Mouse (Mus musculus) stomach, embryonic 16.5 days (tissue): ENCODE results near the gene Dmgdh. TPM values are rescaled to one million over a fixed set of nuclear protein-coding genes. Genes with fewer than 3 reads are reported as not detected.

Source experiments
- ATAC-seq: fragments of 200-750 bp; cut with Nextera tagmentation; 2 replicates; pipeline ENCODE4 v1.8.0; 2017; ENCODE audit warnings: moderate number of reproducible peaks, moderate TSS enrichment; ENCODE audit not compliant: insufficient read depth, low FRiP score
- H3K27ac ChIP-seq: fragments of 300-500 bp; sonication (generic); 2 replicates; pipeline ENCODE4 v1.5.1; 2014; ENCODE audit warnings: low read length
- H3K27me3 ChIP-seq: fragments of 300-500 bp; sonication (generic); 2 replicates; pipeline ENCODE4 v1.6.1; 2014; ENCODE audit warnings: low read length, control low read depth, mixed read lengths; ENCODE audit not compliant: control insufficient read depth, insufficient read depth
- H3K36me3 ChIP-seq: fragments of 300-500 bp; sonication (generic); 2 replicates; pipeline ENCODE4 v1.6.1; 2014; ENCODE audit warnings: low read length; ENCODE audit not compliant: control insufficient read depth, insufficient read depth
- H3K4me1 ChIP-seq: fragments of 300-500 bp; sonication (generic); 2 replicates; pipeline ENCODE4 v1.6.1; 2014; ENCODE audit warnings: low read length, control low read depth, mixed read lengths; ENCODE audit not compliant: control insufficient read depth, insufficient read depth
- H3K4me2 ChIP-seq: fragments of 300-500 bp; sonication (generic); 2 replicates; pipeline ENCODE4 v1.6.1; 2014; ENCODE audit warnings: low read depth, low read length, mixed read lengths
- H3K4me3 ChIP-seq: fragments of 300-500 bp; sonication (generic); replicated peaks from 2 replicates; pipeline ENCODE4 v1.5.1; 2014; ENCODE audit warnings: mild to moderate bottlenecking, low read length
- H3K9ac ChIP-seq: fragments of 300-500 bp; sonication (generic); 2 replicates; pipeline ENCODE4 v1.6.1; 2014; ENCODE audit warnings: low read length
- H3K9me3 ChIP-seq: fragments of 300-500 bp; sonication (generic); replicated peaks from 2 replicates; pipeline ENCODE4 v1.6.1; 2016; ENCODE audit warnings: low read length, control low read depth; ENCODE audit not compliant: control insufficient read depth
- WGBS: fragments of 180-500 bp; shearing (Covaris S2); extraction: QIAGEN DNeasy Blood & Tissue Kit; methylation state at CpG from one replicate; pipeline ENCODE4 v1.1.7; 2014; 5-methylcytosine and 5-hydroxymethylcytosine counted together
- polyA plus RNA-seq: library from polyadenylated mRNA; unstranded; fragments of >200 nt; fragmentation: Nextera tagmentation; extraction: Ambion mirVana; gene quantifications from 2 replicates; pipeline ENCODE4 v1.2.1, GENCODE M21; 2015

Dmgdh gene
- polyA plus RNA-seq, 1 experiment from 2014 or later = 1.0 TPM

GRCm38 (mm10) chr13:93721916-93722315, 47.7 kb downstream of the Dmgdh start:
- Histone ChIP-seq H3K4me2 (no peak overlapping the region), H3K9me3 (no peaks in the 10 kb centered on the region), H3K27ac (no peak overlapping the region), H3K27me3 (no peaks in the 10 kb centered on the region), H3K9ac (no peak overlapping the region), H3K4me3 (no peak overlapping the region), H3K4me1 (no peaks in the 10 kb centered on the region), H3K36me3 (no peaks in the 10 kb centered on the region)
- no peak for ATAC-seq
- WGBS = 65% methylated on average over 4 of the region's 4 CpGs

DNA sequence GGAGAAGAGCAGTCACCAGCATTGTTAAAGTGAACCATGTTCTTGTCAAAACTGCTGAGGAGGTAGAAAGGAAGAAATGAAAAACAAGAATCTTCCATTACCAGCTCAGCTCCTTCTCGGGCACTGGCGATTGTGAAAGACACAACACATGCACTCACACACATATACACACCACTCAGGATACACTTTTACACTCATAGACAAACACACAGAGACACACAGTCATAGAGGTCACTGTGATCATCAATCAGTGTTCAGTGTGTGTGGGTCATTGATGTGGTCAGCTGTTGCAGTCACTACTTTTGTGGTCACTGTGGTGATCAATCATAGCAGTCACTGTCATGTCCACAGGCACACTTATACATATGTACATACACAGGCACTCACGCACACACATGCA, 49.2 kb downstream of the Dmgdh start:
- ATAC-seq = no peak
- H3K4me2 ChIP-seq = no peak overlapping the region
- no peak overlapping the region for H3K4me3 ChIP-seq
- no peaks in the 10 kb centered on the region for H3K27me3 ChIP-seq
- H3K27ac ChIP-seq = no peak overlapping the region
- WGBS = 82% methylated on average over 3 of the region's 3 CpGs
- no peaks in the 10 kb centered on the region for H3K4me1 ChIP-seq
- no peaks in the 10 kb centered on the region for H3K9me3 ChIP-seq
- H3K36me3 ChIP-seq = no peaks in the 10 kb centered on the region
- no peak overlapping the region for H3K9ac ChIP-seq

- Histone ChIP-seq H3K27me3 (no peaks in the 10 kb centered on the region), H3K9me3 (no peaks in the 10 kb centered on the region), H3K4me3 (no peak overlapping the region), H3K36me3 (no peaks in the 10 kb centered on the region), H3K9ac (no peak overlapping the region), H3K27ac (no peak overlapping the region), H3K4me2 (no peak overlapping the region), H3K4me1 (no peaks in the 10 kb centered on the region)
- WGBS = 25% methylated on average over 2 of the region's 2 CpGs
- ATAC-seq = no peak
Measured at GRCm38 (mm10) chr13:93724206-93724605, 50.0 kb downstream of the Dmgdh start.

- WGBS = 82% methylated on average over 5 of the region's 5 CpGs
- no peaks in the 10 kb centered on the region for H3K27me3 ChIP-seq
- no peak overlapping the region for H3K4me2 ChIP-seq
- H3K27ac ChIP-seq = no peak overlapping the region
- no peak overlapping the region for H3K4me3 ChIP-seq
- ATAC-seq = no peak
- no peaks in the 10 kb centered on the region for H3K9me3 ChIP-seq
- no peaks in the 10 kb centered on the region for H3K36me3 ChIP-seq
- no peaks in the 10 kb centered on the region for H3K4me1 ChIP-seq
- H3K9ac ChIP-seq = no peak overlapping the region
Measured at GRCm38 (mm10) chr13:93735131-93735636, 61.0 kb downstream of the Dmgdh start.

GRCm38 (mm10) chr13:93744118-93744517, 69.9 kb downstream of the Dmgdh start:
- no peak overlapping the region for H3K9ac ChIP-seq
- H3K9me3 ChIP-seq = no peaks in the 10 kb centered on the region
- no peak overlapping the region for H3K27ac ChIP-seq
- no peak overlapping the region for H3K4me2 ChIP-seq
- no peaks in the 10 kb centered on the region for H3K4me1 ChIP-seq
- no peaks in the 10 kb centered on the region for H3K27me3 ChIP-seq
- H3K4me3 ChIP-seq = no peak overlapping the region
- H3K36me3 ChIP-seq = no peaks in the 10 kb centered on the region
- 49% methylated on average over 8 of the region's 8 CpGs for WGBS
- ATAC-seq = no peak

GRCm38 (mm10) chr13:93752597-93753400, 78.6 kb downstream of the Dmgdh start:
- 49% methylated on average over 14 of the region's 14 CpGs for WGBS
- no peaks in the 10 kb centered on the region for H3K9me3 ChIP-seq
- H3K9ac ChIP-seq = no peak overlapping the region
- no peaks in the 10 kb centered on the region for H3K4me1 ChIP-seq
- no peak for ATAC-seq
- no peaks in the 10 kb centered on the region for H3K36me3 ChIP-seq
- no peak overlapping the region for H3K4me3 ChIP-seq
- no peaks in the 10 kb centered on the region for H3K27me3 ChIP-seq
- no peak overlapping the region for H3K4me2 ChIP-seq
- no peak overlapping the region for H3K27ac ChIP-seq

GRCm38 (mm10) chr13:93755084-93755483, 80.9 kb downstream of the Dmgdh start:
- no peaks in the 10 kb centered on the region for H3K36me3 ChIP-seq
- ATAC-seq = no peak
- H3K27ac ChIP-seq = no peak overlapping the region
- no peak overlapping the region for H3K4me2 ChIP-seq
- WGBS = 74% methylated on average over 4 of the region's 4 CpGs
- H3K4me3 ChIP-seq = no peak overlapping the region
- H3K9me3 ChIP-seq = no peaks in the 10 kb centered on the region
- no peak overlapping the region for H3K9ac ChIP-seq
- no peaks in the 10 kb centered on the region for H3K27me3 ChIP-seq
- H3K4me1 ChIP-seq = no peaks in the 10 kb centered on the region

GRCm38 (mm10) chr13:93756674-93757073, 82.4 kb downstream of the Dmgdh start:
- WGBS = 94% methylated on average over 7 of the region's 7 CpGs
- no peak overlapping the region for H3K4me2 ChIP-seq
- no peak for ATAC-seq
- no peak overlapping the region for H3K4me3 ChIP-seq
- H3K27me3 ChIP-seq = no peaks in the 10 kb centered on the region
- no peak overlapping the region for H3K9ac ChIP-seq
- H3K36me3 ChIP-seq = no peaks in the 10 kb centered on the region
- H3K4me1 ChIP-seq = no peaks in the 10 kb centered on the region
- no peaks in the 10 kb centered on the region for H3K9me3 ChIP-seq
- no peak overlapping the region for H3K27ac ChIP-seq

DNA sequence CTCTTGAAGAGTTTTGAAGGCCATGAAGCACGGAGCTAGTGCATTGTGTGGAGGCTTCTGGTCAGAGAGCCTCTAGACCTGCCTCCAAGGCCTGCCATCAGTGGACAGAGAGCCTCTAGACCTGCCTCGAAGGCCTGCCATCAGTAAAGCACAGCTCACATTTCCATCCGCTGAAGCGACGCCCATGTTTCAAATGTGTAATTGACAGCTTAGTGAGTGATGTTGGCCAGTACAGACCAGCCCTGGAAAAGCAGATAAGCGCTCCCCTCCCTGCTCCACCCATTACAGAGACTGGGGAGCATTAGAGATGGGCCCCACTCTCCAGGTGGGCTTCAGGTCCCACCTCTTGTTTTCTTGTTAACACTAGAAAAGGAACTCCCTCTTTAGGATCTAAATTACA, 83.3 kb downstream of the Dmgdh start:
- ATAC-seq = no peak

More for the DNA sequence above, 83.3 kb downstream of the Dmgdh start:
- H3K9me3 ChIP-seq = no peaks in the 10 kb centered on the region
- no peak overlapping the region for H3K4me2 ChIP-seq
- WGBS = 70% methylated on average over 6 of the region's 6 CpGs
- H3K4me1 ChIP-seq = no peaks in the 10 kb centered on the region
- H3K27ac ChIP-seq = no peak overlapping the region
- no peak overlapping the region for H3K9ac ChIP-seq
- no peak overlapping the region for H3K4me3 ChIP-seq
- H3K36me3 ChIP-seq = no peaks in the 10 kb centered on the region
- no peaks in the 10 kb centered on the region for H3K27me3 ChIP-seq
